Mouse (Mus musculus): ENCODE measurements at regions not wholly inside any gene's neighbourhood (a gene's known extent, or its start where the extent isn't known, plus 50 kb on each side); places are given as distances from the start of the nearest gene placed in this dataset.

DNA sequence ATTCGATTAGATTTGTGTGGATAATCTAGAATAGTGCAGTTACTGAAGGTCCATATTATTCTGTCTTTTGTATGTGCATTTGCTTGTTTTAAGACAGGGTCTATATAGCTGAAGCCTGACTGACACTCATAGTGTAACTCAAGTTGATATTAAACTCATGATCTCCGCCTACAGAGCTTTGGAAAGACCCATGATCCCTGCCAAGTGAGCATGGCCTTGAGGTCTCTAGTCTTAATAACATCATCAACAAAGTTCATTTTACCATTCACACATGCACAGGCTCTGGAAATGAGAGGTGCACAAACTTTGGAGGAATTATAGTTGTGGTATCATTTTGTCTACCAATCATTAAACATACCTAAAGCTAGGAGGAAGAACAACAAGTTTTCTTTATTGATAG lies 412.4 kb upstream of the Adamts16 start:
- no peaks in the 10 kb centered on the region for H3K36me3 ChIP-seq (replicated peaks)
- H3K4me3 ChIP-seq (ENCODE audit: low read depth, low read length) = no peak overlapping the region
- peaks cover 29% of the 10 kb centered on the region for H3K9me3 ChIP-seq (replicated peaks)
- TF ChIP-seq GATA1 (IDR thresholded peaks at IDR 0.05; ENCODE audit: borderline replicate concordance, low read length) (no peak), TAL1 (conservative IDR thresholded peaks at IDR 0.05; ENCODE audit: low read depth, low read length) (no peak), GATA2 (IDR thresholded peaks at IDR 0.05; ENCODE audit: borderline replicate concordance, low read depth, low read length) (no peak), POLR2AphosphoS5 (IDR thresholded peaks at IDR 0.05; ENCODE audit: insufficient replicate concordance, low read depth, low read length) (no peak), CTCF (IDR thresholded peaks at IDR 0.05; ENCODE audit: low read depth, low read length) (no peak)
- ATAC-seq (ENCODE audit: extremely low read depth, insufficient number of reproducible peaks, low FRiP score, poor library complexity, severe bottlenecking) (no peak), DNase-seq (ENCODE audit: low spot score) (no peak)
- no peaks in the 10 kb centered on the region for H3K27me3 ChIP-seq (ENCODE audit: insufficient read depth, low read length)
- no peaks in the 10 kb centered on the region for H3K4me1 ChIP-seq (ENCODE audit: insufficient read depth, low read depth, low read length)

DNA sequence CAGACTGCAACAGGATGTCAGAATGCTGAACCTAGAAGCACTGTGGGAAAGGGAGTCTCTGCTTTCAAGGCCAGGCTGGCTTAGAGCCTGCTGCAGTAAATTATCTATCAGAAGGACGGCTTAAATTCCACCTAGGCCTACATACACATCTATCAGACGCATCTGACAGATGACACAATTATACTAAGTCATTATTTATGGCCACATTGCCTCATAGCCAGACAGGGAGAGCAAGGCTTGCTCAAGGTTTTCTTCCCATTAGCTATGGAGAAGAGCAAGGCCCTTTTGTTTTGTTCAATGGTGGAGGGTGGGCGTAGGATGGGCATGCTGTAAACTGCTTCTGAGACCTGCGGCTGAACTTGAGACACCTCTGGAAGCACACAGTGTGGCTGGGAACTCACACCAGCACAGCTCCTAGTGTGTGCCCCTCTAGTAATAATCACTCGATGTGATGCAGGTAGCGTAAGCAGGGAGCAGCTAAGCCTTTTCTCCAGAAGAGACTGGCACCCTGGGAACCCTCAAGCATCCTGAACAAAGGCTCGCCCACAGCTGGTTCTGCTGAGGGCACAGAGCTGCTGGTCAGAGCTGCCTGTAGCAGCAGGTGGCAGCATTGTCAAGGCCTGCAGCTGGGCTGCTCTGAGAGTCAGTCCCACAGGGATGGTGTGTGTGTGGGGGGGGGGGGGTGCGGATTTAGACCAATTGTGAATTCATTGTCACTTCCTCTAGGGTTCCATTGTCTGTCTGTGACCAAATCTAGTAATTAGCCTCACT lies 406.8 kb upstream of the Adamts16 start:
- TF ChIP-seq GATA1 (IDR thresholded peaks at IDR 0.05; ENCODE audit: borderline replicate concordance, low read length) (no peak), POLR2AphosphoS5 (IDR thresholded peaks at IDR 0.05; ENCODE audit: insufficient replicate concordance, low read depth, low read length) (no peak), CTCF (IDR thresholded peaks at IDR 0.05; ENCODE audit: low read depth, low read length) (no peak), GATA2 (IDR thresholded peaks at IDR 0.05; ENCODE audit: borderline replicate concordance, low read depth, low read length) (no peak), TAL1 (conservative IDR thresholded peaks at IDR 0.05; ENCODE audit: low read depth, low read length) (no peak)
- Histone ChIP-seq H3K27me3 (ENCODE audit: insufficient read depth, low read length) (no peaks in the 10 kb centered on the region), H3K4me3 (ENCODE audit: low read depth, low read length) (no peak overlapping the region), H3K9me3 (replicated peaks) (peaks cover 32% of the 10 kb centered on the region), H3K4me1 (ENCODE audit: insufficient read depth, low read depth, low read length) (no peaks in the 10 kb centered on the region), H3K36me3 (replicated peaks) (no peaks in the 10 kb centered on the region)
- ATAC-seq (ENCODE audit: extremely low read depth, insufficient number of reproducible peaks, low FRiP score, poor library complexity, severe bottlenecking) = no peak
- no peak for DNase-seq (ENCODE audit: low spot score)

- ATAC-seq (ENCODE audit: extremely low read depth, insufficient number of reproducible peaks, low FRiP score, poor library complexity, severe bottlenecking) (no peak), DNase-seq (ENCODE audit: low spot score) (no peak)
- Histone ChIP-seq H3K36me3 (replicated peaks) (no peaks in the 10 kb centered on the region), H3K4me1 (ENCODE audit: insufficient read depth, low read depth, low read length) (no peaks in the 10 kb centered on the region), H3K4me3 (ENCODE audit: low read depth, low read length) (no peak overlapping the region), H3K9me3 (replicated peaks) (peaks cover 35% of the 10 kb centered on the region), H3K27me3 (ENCODE audit: insufficient read depth, low read length) (no peaks in the 10 kb centered on the region)
- no peak for TF ChIP-seq CTCF (IDR thresholded peaks at IDR 0.05; ENCODE audit: low read depth, low read length)
Measured at GRCm38 (mm10) chr13:71247241-71247640, 405.6 kb upstream of the Adamts16 start.

GRCm38 (mm10) chr13:71245326-71245725 lies 403.7 kb upstream of the Adamts16 start:
- Histone ChIP-seq H3K9me3 (replicated peaks) (peaks cover 39% of the 10 kb centered on the region), H3K4me3 (ENCODE audit: low read depth, low read length) (no peak overlapping the region), H3K36me3 (replicated peaks) (no peaks in the 10 kb centered on the region), H3K27me3 (ENCODE audit: insufficient read depth, low read length) (no peaks in the 10 kb centered on the region), H3K4me1 (ENCODE audit: insufficient read depth, low read depth, low read length) (no peaks in the 10 kb centered on the region)
- ATAC-seq (ENCODE audit: extremely low read depth, insufficient number of reproducible peaks, low FRiP score, poor library complexity, severe bottlenecking) (no peak), DNase-seq (ENCODE audit: low spot score) (no peak)
- no peak for TF ChIP-seq GATA2 (IDR thresholded peaks at IDR 0.05; ENCODE audit: borderline replicate concordance, low read depth, low read length)
- TF ChIP-seq GATA1 (IDR thresholded peaks at IDR 0.05; ENCODE audit: borderline replicate concordance, low read length) = no peak
- no peak for TF ChIP-seq TAL1 (conservative IDR thresholded peaks at IDR 0.05; ENCODE audit: low read depth, low read length)
- TF ChIP-seq CTCF (IDR thresholded peaks at IDR 0.05; ENCODE audit: low read depth, low read length) = no peak
- no peak for TF ChIP-seq POLR2AphosphoS5 (IDR thresholded peaks at IDR 0.05; ENCODE audit: insufficient replicate concordance, low read depth, low read length)

GRCm38 (mm10) chr13:71239782-71240181 lies 398.2 kb upstream of the Adamts16 start:
- no peak for DNase-seq (ENCODE audit: low spot score)
- Histone ChIP-seq H3K9me3 (replicated peaks) (peaks cover 30% of the 10 kb centered on the region), H3K27me3 (ENCODE audit: insufficient read depth, low read length) (no peaks in the 10 kb centered on the region), H3K4me3 (ENCODE audit: low read depth, low read length) (no peak overlapping the region), H3K36me3 (replicated peaks) (no peaks in the 10 kb centered on the region), H3K4me1 (ENCODE audit: insufficient read depth, low read depth, low read length) (no peaks in the 10 kb centered on the region)
- no peak for ATAC-seq (ENCODE audit: extremely low read depth, insufficient number of reproducible peaks, low FRiP score, poor library complexity, severe bottlenecking)
- TF ChIP-seq GATA1 (IDR thresholded peaks at IDR 0.05; ENCODE audit: borderline replicate concordance, low read length) (no peak), CTCF (IDR thresholded peaks at IDR 0.05; ENCODE audit: low read depth, low read length) (no peak), GATA2 (IDR thresholded peaks at IDR 0.05; ENCODE audit: borderline replicate concordance, low read depth, low read length) (no peak), POLR2AphosphoS5 (IDR thresholded peaks at IDR 0.05; ENCODE audit: insufficient replicate concordance, low read depth, low read length) (no peak), TAL1 (conservative IDR thresholded peaks at IDR 0.05; ENCODE audit: low read depth, low read length) (no peak)

- TF ChIP-seq POLR2AphosphoS5 (IDR thresholded peaks at IDR 0.05; ENCODE audit: insufficient replicate concordance, low read depth, low read length) (no peak), GATA1 (IDR thresholded peaks at IDR 0.05; ENCODE audit: borderline replicate concordance, low read length) (no peak), TAL1 (conservative IDR thresholded peaks at IDR 0.05; ENCODE audit: low read depth, low read length) (no peak), CTCF (IDR thresholded peaks at IDR 0.05; ENCODE audit: low read depth, low read length) (no peak), GATA2 (IDR thresholded peaks at IDR 0.05; ENCODE audit: borderline replicate concordance, low read depth, low read length) (no peak)
- H3K27me3 ChIP-seq (ENCODE audit: insufficient read depth, low read length) = no peaks in the 10 kb centered on the region
- DNase-seq (ENCODE audit: low spot score) (no peak), ATAC-seq (ENCODE audit: extremely low read depth, insufficient number of reproducible peaks, low FRiP score, poor library complexity, severe bottlenecking) (no peak)
- H3K4me1 ChIP-seq (ENCODE audit: insufficient read depth, low read depth, low read length) = no peaks in the 10 kb centered on the region
- H3K36me3 ChIP-seq (replicated peaks) = no peaks in the 10 kb centered on the region
- no peak overlapping the region for H3K4me3 ChIP-seq (ENCODE audit: low read depth, low read length)
- H3K9me3 ChIP-seq (replicated peaks) = peaks cover 38% of the 10 kb centered on the region
Measured at GRCm38 (mm10) chr13:71235338-71235737, 393.7 kb upstream of the Adamts16 start.

All from G1E (cell line).